Mouse (Mus musculus): ENCODE results near the gene Nav2. TPM values are rescaled to one million over a fixed set of nuclear protein-coding genes. Genes with fewer than 3 reads are reported as not detected.

Gene Nav2
- total and polyA plus RNA-seq, 3 experiments: under 0.01 TPM; not detected in 2

DNA sequence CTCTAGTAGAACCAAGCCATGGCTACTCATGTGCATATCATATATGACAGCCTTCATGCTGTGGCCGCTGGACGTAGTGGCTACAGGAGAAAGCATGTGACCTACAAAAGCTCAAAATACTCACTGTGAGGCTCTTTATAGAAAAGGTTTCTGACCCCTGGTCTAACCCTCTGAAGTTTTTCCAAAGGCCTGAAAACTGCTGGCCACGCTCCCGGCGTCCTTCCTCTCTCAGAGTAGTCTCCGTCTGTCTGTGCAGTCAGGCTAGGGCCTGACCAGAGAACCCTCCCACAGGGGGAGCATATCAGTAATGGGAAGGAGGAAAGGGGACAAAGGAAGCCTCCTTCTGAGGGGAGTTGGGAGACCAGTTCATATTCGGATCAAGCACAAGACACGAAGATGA is 302.2 kb downstream of the Nav2 start:
- H3K4me3 ChIP-seq (replicated peaks in 1 of 3; ENCODE audit: low read depth in 2 of 3, low read length in 2 of 3, poor library complexity in 1 of 3): no peak overlapping the region
- TF ChIP-seq NRF1 (IDR thresholded peaks at IDR 0.05; ENCODE audit: low read depth, low read length): no peak
- TF ChIP-seq POLR2AphosphoS2 (IDR thresholded peaks at IDR 0.05; ENCODE audit: low read depth, low read length): no peak
- no peak for TF ChIP-seq MAZ (IDR thresholded peaks at IDR 0.05; ENCODE audit: low read depth, low read length)
- no peak for TF ChIP-seq IRF4 (IDR thresholded peaks at IDR 0.05; ENCODE audit: low read depth, low read length)
- no peak for TF ChIP-seq TBP (conservative IDR thresholded peaks at IDR 0.05; ENCODE audit: low read depth, low read length)
- no peak for TF ChIP-seq KAT2A (IDR thresholded peaks at IDR 0.05; ENCODE audit: insufficient replicate concordance, low read length)
- no peak for TF ChIP-seq MAFK (IDR thresholded peaks at IDR 0.05; ENCODE audit: insufficient replicate concordance, low read length)
- no peak for TF ChIP-seq MXI1 (IDR thresholded peaks at IDR 0.05; ENCODE audit: low read depth, low read length)
- TF ChIP-seq MAX (IDR thresholded peaks at IDR 0.05; ENCODE audit: low read length): no peak
- TF ChIP-seq MEF2A (IDR thresholded peaks at IDR 0.05; ENCODE audit: borderline replicate concordance, low read depth, low read length): no peak
- no peak for TF ChIP-seq CHD1 (IDR thresholded peaks at IDR 0.05; ENCODE audit: low read depth, low read length)
- H3K27ac ChIP-seq (ENCODE audit: insufficient read depth, low read depth): no peak overlapping the region
- no peak overlapping the region for H3K4me2 ChIP-seq (ENCODE audit: insufficient read depth, low read depth, poor library complexity, severe bottlenecking)
- dilution Hi-C loops (cut with MboI; ENCODE audit: extremely low pct_ligation_motif_present, extremely low pct_unique_long_range_greater_than_20kb, low sequenced_read_pairs): no loop called here
- DNase-seq (ENCODE audit: extremely low read depth): no peak
- H3K9ac ChIP-seq (ENCODE audit: insufficient read depth, low read depth): no peak overlapping the region
- no peaks in the 10 kb centered on the region for H3K79me2 ChIP-seq (replicated peaks; ENCODE audit: control insufficient read depth, extremely low read depth, insufficient read depth, poor library complexity, severe bottlenecking)
- no peaks in the 10 kb centered on the region for H3K36me3 ChIP-seq (replicated peaks in 1 of 2; ENCODE audit: control insufficient read depth in 1 of 2, insufficient read depth in 1 of 2, low read length in 1 of 2)
- H3K9me3 ChIP-seq (replicated peaks; ENCODE audit: low read length): no peaks in the 10 kb centered on the region
- H3K27me3 ChIP-seq (replicated peaks): peaks cover 82% of the 10 kb centered on the region
- H3K4me1 ChIP-seq (ENCODE audit: control insufficient read depth in 1 of 2, insufficient read depth in 2 of 2): peaks cover 2 to 5% of the 10 kb centered on the region in 2 experiments; a peak in 3 of 4 replicates
- in situ Hi-C loops (cut with MboI; ENCODE audit: low pct_ligation_motif_present, low pct_unique_long_range_greater_than_20kb, low sequenced_read_pairs): no loop called here

DNA sequence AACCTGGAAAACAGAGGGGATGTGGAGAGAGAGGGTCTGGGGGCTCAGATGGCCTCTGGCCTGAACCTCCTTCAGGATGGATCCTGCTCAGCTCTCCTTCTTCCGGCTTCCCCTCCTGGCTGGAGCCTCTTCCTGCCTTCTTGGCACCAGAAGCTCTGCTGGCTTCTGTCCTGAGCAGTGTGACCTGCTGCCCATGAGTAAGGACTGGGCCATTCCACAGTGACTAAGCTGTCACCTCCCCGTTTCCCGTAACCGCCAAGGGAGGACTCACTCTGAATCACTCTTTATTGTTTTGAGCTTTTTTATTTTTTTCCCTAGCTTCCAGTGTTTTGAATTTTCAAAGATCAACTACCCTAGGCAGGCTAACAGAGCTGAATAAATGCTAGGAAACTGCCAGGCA is 304.5 kb downstream of the Nav2 start:
- H3K4me1 ChIP-seq (ENCODE audit: control insufficient read depth in 1 of 2, insufficient read depth in 2 of 2): peaks cover 4 to 5% of the 10 kb centered on the region in 2 experiments
- no peaks in the 10 kb centered on the region for H3K79me2 ChIP-seq (replicated peaks; ENCODE audit: control insufficient read depth, extremely low read depth, insufficient read depth, poor library complexity, severe bottlenecking)
- no peak for DNase-seq (ENCODE audit: extremely low read depth)
- H3K9me3 ChIP-seq (replicated peaks; ENCODE audit: low read length): no peaks in the 10 kb centered on the region
- H3K27me3 ChIP-seq (replicated peaks): peaks cover 84% of the 10 kb centered on the region
- no peaks in the 10 kb centered on the region for H3K36me3 ChIP-seq (replicated peaks in 1 of 2; ENCODE audit: control insufficient read depth in 1 of 2, insufficient read depth in 1 of 2, low read length in 1 of 2)
- TF ChIP-seq SIN3A (IDR thresholded peaks at IDR 0.05; ENCODE audit: low read length) (no peak), ZKSCAN1 (IDR thresholded peaks at IDR 0.05; ENCODE audit: borderline replicate concordance, low read depth, low read length) (no peak), IRF4 (IDR thresholded peaks at IDR 0.05; ENCODE audit: low read depth, low read length) (no peak), NELFE (IDR thresholded peaks at IDR 0.05; ENCODE audit: low read depth, low read length) (no peak), RAD21 (IDR thresholded peaks at IDR 0.05; ENCODE audit: low read depth, low read length) (no peak), POLR2A (IDR thresholded peaks at IDR 0.05; ENCODE audit: low read depth, low read length) (no peak), ZMIZ1 (IDR thresholded peaks at IDR 0.05; ENCODE audit: low read depth, low read length) (no peak), CHD1 (IDR thresholded peaks at IDR 0.05; ENCODE audit: low read depth, low read length) (no peak), GABPA (IDR thresholded peaks at IDR 0.05; ENCODE audit: insufficient replicate concordance, low read depth, low read length) (no peak), POLR2AphosphoS2 (IDR thresholded peaks at IDR 0.05; ENCODE audit: low read depth, low read length) (no peak)
- dilution Hi-C loops (cut with MboI; ENCODE audit: extremely low pct_ligation_motif_present, extremely low pct_unique_long_range_greater_than_20kb, low sequenced_read_pairs) (no loop called here), in situ Hi-C loops (cut with MboI; ENCODE audit: low pct_ligation_motif_present, low pct_unique_long_range_greater_than_20kb, low sequenced_read_pairs) (no loop called here)
- no peak overlapping the region for H3K4me2 ChIP-seq (ENCODE audit: insufficient read depth, low read depth, poor library complexity, severe bottlenecking)
- H3K9ac ChIP-seq (ENCODE audit: insufficient read depth, low read depth): no peak overlapping the region
- no peak overlapping the region for H3K27ac ChIP-seq (ENCODE audit: insufficient read depth, low read depth)
- H3K4me3 ChIP-seq (replicated peaks in 1 of 3; ENCODE audit: low read depth in 2 of 3, low read length in 2 of 3, poor library complexity in 1 of 3): no peak overlapping the region
